In the genomic region with DNA sequence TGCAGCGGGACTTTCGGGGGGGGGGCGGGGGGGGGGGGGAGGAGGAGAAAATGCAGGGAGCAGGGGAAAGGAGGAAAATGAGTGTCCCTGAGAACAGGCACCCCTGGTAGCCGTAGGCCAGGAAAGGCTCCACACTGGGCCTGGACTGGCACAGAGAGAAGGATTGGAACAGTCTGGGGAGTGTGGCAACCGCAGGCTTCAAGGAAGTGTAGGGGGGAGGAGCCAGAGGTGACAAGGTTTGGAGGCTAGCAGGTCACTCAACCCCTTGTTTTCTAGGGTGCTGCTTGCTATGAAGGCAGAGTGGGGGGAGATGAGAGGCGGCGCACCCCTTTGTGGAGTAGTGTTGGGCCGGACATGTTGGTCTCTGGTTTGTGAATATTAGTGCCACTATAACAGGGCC, we compare ENCODE assay signal across 13 mouse cellular contexts.
"Had no signal": no experiment of that assay in that cellular context is flagged by ENCODE, and none has a peak within 500 bp of the region (broad histone marks: within the 10 kb centered on the region; RNA-seq: fewer than 3 reads in every experiment).

No protein-coding gene starts in this region.

- H3K9me3 ChIP-seq: limb, embryonic 10.5 days; liver, embryonic 15.5 days; midbrain, embryonic 10.5 days; midbrain, embryonic 15.5 days; neural tube, embryonic 12.5 days had no signal

- H3K9ac ChIP-seq: liver, embryonic 15.5 days; midbrain, embryonic 15.5 days; neural tube, embryonic 12.5 days had no signal

- DNase-seq: kidney, postnatal 10 days; kidney, postnatal 4 days; lung, adult 2 months; lung, postnatal 14 days; thymus, postnatal 4 days had no signal

- ATAC-seq: midbrain, embryonic 15.5 days had no signal

- H3K4me3 ChIP-seq: layer of hippocampus, adult 2 months; limb, embryonic 10.5 days; liver, embryonic 15.5 days; midbrain, embryonic 10.5 days; midbrain, embryonic 15.5 days; neural tube, embryonic 12.5 days had no signal

- H3K4me2 ChIP-seq: liver, embryonic 11.5 days; liver, embryonic 15.5 days; midbrain, embryonic 15.5 days; neural tube, embryonic 12.5 days had no signal

- H3K27me3 ChIP-seq: liver, embryonic 15.5 days; midbrain, embryonic 15.5 days; neural tube, embryonic 12.5 days had no signal

- H3K36me3 ChIP-seq: liver, embryonic 15.5 days; midbrain, embryonic 15.5 days; neural tube, embryonic 12.5 days had no signal

- H3K27ac ChIP-seq: limb, embryonic 10.5 days; liver, embryonic 15.5 days; midbrain, embryonic 10.5 days; midbrain, embryonic 15.5 days; neural tube, embryonic 12.5 days; stomach, postnatal 0 days had no signal
